Mouse (Mus musculus) hematopoietic stem cell, adult 5-6 weeks (primary cell): ENCODE data around the gene Gpr87. TPM values are rescaled to one million over a fixed set of nuclear protein-coding genes. Genes with fewer than 3 reads are reported as not detected.
A peak's percentile ranks its signal among the peaks of the same experiment; 100 is the strongest.

ENCODE experiments used
- ATAC-seq, 2 experiments: fragments of 125-278 bp in 1 of 2; replicated peaks in 1 of 2; 2 replicates each; pipeline ENCODE4 v1.8.0; 2016 to 2017; ENCODE audit warnings: inconsistent platforms in 2 of 2, mild to moderate bottlenecking in 2 of 2, moderate number of reproducible peaks in 2 of 2, low read depth in 1 of 2, moderate TSS enrichment in 1 of 2; ENCODE audit not compliant: low FRiP score in 2 of 2, poor library complexity in 2 of 2, severe bottlenecking in 2 of 2, insufficient read depth in 1 of 2, low TSS enrichment in 1 of 2
- total RNA-seq: library from RNA; stranded (forward); fragments of 172-1452, 232-1000 nt; gene quantifications from 2 replicates; pipeline ENCODE4 v1.2.3, GENCODE M21; 2017

Gene Gpr87
- not detected in 2 replicates for total RNA-seq

GRCm38 (mm10) chr3:59194938-59195337, at the start of gene Gpr87:
Gene Gpr87, minus strand, starts transcription at chr3:59195104.
- no peak for ATAC-seq

- ATAC-seq = no peak
Observed at GRCm38 (mm10) chr3:59243384-59243783, 48.5 kb upstream of the Gpr87 start.

- peak; percentile 65 to 83 for ATAC-seq
Observed at GRCm38 (mm10) chr3:59234878-59235277, 40.0 kb upstream of the Gpr87 start.

- ATAC-seq = no peak
Observed at GRCm38 (mm10) chr3:59230912-59231311, 36.0 kb upstream of the Gpr87 start.

DNA sequence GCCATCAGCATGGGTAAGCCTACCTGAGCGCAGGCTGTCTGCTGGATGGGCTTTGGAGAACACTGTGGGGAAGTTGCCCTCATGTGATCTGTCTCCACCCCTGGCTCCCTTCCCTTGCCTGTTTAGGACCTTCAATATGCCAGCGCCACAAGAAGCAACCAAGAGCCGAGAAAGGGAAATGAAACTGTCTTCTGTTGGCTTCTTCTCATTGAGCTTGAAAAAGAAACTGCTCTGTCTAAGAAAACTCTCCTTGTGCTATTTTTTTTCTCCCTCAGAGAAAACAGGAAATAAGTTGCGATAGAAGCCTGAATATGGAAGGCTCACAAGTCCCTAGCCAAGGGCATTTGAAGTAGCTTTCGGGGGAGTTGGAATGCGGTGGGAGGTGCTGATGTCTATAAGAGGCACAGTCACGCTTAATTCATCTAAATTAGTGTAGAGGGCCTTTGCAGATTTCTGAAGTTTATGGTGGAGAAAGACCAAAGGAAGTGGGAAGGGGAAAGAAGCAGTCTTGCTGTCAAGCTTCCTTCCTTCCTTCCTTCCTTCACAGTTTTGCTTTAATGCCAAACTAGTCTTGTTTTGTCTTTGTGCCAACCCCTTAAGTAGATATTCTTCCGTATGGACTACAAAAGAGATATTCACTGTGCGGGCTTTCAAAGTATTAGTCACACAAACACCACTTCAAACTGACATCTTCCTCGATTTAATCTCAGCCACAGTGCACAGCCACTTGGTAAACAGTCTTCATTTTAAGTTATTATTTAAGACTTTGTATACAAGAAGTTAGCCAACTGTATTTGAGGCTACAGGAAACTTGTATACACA, 34.0 kb upstream of the Gpr87 start:
- peak; percentile 76 to 82 for ATAC-seq

GRCm38 (mm10) chr3:59227696-59228095, 32.8 kb upstream of the Gpr87 start:
- ATAC-seq = no peak

DNA sequence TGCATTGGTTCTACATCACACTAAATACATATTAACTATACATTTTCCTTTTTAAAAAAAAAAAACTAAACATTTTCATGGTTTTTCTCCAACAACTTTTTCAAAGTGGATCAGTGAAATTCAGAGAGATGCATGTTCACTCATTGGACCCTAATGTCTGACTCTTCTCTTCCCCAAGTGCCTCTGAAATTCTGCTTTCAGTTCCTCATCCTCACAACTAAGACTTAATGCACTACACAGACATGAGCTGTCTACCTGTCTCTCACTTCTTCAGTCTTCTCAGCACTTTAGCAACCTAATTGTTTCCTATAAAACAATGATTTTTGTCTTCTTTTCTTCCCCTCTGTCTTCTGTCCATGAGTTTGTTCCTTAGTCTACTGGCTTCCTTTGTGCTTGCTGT, 30.5 kb upstream of the Gpr87 start:
- ATAC-seq = no peak

DNA sequence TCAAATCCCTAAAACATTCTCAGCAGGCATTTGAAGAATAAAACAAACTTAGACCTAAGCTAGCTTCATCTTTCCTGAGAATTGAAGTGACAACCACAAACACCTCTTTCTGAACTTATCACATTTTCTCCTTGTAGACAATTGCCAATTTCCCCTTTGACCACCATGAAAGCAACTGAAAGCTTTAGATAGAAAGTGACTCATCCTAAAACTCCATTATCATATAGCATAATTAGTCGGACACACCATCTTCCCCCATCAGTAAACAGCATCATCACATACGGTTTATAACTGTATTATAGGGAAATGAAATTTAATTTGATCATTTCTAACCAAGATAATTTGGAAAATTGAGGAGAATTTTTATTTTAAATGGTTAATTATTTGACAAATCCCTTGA, 27.4 kb upstream of the Gpr87 start:
- ATAC-seq = no peak

DNA sequence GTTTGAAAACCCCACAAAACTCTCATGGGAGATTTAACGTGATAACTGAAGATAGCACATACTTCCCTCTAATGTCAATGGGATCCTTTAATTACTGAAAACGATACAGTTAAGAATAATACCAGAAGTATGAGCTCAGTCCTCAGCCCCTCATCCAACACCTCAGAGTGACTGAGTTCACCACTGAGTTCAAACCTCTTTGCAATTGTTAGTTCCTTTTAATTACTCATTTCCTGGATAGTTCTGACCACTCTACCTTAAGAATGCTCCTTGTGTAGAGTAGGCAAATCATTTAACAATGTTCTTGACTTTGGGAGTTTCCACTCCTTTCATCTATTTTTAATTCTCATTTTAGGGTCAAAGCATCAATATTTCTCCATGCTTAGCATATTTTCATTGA, 24.4 kb upstream of the Gpr87 start:
- no peak for ATAC-seq

- no peak for ATAC-seq
Observed at GRCm38 (mm10) chr3:59217211-59217610, 22.3 kb upstream of the Gpr87 start.

DNA sequence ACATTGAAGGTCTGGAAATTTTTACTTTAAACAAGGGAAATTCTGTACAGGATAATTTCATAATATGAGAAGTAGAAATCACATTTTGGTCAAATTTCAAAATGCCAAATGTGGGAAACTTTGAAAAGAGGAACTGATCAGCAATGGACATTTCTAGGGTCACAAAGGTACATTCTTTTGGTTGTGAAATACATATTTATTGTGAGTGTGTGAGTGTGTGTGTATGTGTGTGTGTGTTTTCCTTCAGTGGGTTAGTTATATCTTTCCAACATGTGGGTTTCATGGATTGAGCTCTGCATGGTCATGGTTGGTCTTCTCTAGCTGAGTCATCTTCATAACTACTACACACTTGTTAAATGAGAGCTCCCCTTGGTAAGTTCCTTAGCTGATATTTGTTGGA, 17.5 kb upstream of the Gpr87 start:
- peak in 1 of 2 experiments; percentile 23; a peak in 1 of 4 replicates for ATAC-seq

DNA sequence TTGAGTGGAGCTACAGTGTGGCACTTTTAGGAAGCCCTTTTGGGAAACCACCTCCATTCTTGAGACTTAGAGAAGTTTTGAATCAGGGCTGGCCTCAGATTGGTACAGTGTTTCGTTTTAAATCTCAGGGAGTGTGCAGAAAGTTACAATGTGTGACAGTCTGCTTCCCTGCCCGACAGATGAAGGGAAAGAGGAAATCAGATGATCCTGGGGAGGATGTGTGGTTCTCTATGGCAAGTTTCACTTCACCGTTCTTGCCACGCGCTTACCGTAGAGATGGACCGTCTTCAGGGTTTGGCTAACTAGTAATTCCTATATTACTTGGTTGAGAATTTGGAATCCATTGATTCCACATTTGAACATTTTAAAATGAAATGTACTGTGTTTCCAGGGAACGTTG, 16.9 kb upstream of the Gpr87 start:
- ATAC-seq = peak; percentile 36 to 53; a peak in 3 of 4 replicates

- ATAC-seq = peak; percentile 74 to 75
Observed at GRCm38 (mm10) chr3:59210727-59211126, 15.8 kb upstream of the Gpr87 start, which contains the start of gene P2ry13. Gene P2ry13, minus strand, starts transcription at chr3:59210882.

DNA sequence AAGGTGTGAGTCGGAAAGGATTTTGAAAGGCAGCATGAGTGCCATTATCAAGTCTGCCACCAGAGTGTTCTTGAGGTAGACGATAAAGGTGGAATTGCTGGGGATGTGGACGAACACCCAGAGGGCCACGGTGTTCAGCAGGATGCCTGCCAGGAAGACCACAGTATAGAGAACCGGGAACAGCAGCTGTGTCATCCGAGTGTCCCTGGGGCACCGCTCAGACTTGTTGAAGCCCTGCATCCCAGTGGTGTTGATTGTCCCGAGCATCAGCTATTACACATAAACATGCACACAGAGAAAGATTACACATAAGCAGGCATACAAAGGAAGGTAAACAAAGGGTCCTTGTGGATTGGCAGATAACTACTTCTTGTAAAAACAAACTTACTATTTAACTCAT, 15.2 kb upstream of the Gpr87 start:
- ATAC-seq = no peak

DNA sequence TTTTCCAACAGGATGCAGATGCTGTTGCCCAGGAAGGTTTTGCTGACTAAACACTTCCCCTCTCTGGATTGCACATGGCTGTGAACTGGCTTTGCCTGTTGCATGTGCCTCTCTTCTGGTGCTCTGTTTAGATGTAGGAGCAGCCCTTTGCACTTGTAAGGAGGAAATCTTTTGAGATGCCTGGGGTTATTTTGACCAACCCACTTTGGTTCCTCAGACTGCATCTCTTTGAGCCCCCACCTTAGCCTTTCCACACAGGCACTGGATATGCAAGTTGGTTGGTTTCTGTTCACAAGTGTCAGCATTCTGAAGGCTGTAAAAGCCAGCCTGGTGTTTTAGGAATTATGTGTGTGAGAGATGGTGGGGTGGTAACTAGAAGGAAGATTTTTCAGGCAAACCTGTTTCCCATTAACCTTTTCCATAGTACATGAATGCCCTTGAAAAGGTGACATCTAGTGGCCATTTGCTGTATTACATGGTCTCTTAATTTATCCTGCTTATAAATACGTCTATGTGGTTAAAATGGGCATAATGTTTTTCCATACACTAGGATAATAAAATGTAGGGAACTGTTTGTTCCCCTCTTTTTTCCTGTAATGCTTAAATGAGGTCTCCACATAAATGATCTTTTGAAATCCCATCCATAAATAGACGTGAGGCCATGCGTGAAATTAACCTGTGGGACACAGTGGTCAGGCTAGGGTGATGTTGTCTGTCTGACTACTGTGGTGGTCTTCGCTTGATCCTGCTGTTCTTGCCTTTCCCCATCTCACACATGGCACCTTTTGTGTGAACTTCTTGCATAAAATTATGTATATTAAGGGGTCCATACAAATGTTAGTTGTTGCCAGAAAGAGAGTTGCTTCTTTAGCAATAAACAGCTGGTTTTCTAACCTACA, 14.0 kb upstream of the Gpr87 start:
- ATAC-seq = 0 out of 4 replicates have a peak, but pooled peaks of 1 of the 2 experiments have one; percentile 6

GRCm38 (mm10) chr3:59205941-59206340, 11.0 kb upstream of the Gpr87 start:
- ATAC-seq = peak; percentile 25 to 33; a peak in 2 of 4 replicates

DNA sequence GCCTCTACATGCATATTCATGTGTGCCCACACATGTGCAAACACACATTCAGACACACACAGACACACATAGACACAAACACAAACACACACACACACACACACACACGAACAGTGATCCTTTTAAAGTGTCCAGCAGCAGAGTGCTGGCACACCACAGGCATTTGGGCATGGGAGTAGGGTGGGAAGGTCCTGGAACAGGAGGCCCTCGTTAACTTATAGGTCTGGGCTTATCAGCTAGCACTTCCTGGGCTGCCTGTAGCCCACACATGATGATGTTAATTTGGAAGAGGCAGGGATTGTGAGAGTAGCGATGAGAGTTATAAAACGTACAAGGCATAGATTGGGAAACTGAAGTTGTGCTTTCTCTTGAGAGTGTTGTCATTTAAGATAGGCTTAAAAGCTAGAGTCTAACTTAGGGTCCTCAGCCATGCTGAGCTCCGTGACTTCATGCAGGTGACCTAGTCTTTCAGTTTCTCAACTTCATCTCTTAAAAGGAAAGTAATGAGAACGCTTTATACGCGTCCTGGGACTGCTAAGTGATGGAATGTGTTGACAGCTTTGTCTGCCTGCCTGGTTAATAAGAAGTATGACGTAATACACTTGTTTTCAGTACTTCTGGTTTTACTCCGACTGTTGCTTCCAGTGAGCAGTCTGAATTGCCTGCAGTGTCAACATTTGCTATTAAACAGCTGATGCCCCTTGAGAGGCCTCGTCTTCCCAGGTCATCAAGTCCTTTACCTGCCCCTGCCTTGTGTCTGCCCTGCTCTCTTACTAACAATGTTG, 10.0 kb upstream of the Gpr87 start:
- no peak for ATAC-seq
